Mouse (Mus musculus) testis, postnatal 14 days (tissue): Measurements from ENCODE around the gene Bphl.
"Not testable (repeated sequence)": the region's sequence is repeated elsewhere in the genome, so short reads cannot be mapped to it uniquely, and the experiment has no call there.

ENCODE experiments used
- DNase-seq: peaks from one replicate; pipeline ENCODE4 v3.0.0; 2021; ENCODE audit warnings: low spot score

Gene Bphl

DNA sequence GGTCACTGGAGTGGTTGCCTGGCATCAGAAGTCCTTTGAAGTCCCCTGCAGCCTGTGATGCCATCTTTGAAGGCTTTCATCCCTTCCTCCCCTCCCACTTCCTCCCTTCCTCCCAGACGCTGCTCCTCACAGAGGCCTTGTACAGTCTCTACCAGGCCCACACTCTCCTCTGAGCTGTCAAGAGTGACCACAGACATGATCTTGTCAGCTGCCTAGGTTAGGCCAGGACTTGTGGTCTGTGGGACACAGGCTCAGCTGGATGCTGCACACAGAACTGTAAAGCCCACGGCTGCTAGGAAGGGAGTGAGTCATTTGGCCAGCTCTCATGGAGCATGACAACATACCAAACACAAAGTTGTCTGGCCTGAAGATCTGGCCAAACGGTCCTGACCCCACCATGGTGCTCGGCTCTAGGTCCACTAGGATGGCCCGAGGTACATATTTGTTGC lies 50.8 kb downstream of the Bphl start:
- not testable (repeated sequence) for DNase-seq

DNA sequence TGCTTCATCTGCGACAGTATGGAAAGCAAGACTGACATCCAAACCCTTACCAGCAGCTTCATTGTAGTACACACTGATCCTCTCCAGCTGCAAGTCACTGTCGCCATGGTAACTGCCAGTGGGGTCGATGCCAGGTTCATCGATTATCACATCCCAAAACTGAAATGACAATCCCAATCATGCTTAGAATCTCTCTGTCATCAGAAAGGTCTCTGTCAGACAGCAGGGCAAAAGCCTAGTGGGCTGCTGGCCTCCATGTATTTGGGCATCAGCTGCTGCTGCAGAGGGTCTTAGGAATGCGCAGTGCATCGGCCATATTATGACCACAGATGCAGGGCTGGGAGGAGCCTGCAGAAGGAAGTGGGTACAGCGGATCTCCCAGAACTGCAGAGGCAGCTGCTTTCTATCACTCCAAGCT lies 51.5 kb downstream of the Bphl start:
- DNase-seq = no peak

DNA sequence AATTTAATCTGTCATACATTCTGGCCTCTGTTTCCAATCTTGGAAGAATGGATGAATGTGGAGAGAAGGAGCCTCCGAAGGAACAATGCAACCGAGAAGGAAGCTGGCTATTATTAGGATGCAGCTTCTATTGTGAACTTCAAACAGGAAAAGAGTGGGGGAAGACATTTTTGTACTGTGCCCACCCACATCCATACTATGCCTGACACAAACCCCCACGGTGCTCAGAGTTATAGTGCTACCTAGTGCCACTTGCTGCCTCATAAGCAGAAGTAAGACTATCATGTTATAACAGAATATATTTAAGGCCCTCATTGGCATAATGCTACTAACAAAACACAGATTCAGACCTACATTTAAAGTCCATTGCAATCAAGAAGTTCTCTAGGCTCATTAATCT lies 52.0 kb downstream of the Bphl start:
- no peak for DNase-seq

DNA sequence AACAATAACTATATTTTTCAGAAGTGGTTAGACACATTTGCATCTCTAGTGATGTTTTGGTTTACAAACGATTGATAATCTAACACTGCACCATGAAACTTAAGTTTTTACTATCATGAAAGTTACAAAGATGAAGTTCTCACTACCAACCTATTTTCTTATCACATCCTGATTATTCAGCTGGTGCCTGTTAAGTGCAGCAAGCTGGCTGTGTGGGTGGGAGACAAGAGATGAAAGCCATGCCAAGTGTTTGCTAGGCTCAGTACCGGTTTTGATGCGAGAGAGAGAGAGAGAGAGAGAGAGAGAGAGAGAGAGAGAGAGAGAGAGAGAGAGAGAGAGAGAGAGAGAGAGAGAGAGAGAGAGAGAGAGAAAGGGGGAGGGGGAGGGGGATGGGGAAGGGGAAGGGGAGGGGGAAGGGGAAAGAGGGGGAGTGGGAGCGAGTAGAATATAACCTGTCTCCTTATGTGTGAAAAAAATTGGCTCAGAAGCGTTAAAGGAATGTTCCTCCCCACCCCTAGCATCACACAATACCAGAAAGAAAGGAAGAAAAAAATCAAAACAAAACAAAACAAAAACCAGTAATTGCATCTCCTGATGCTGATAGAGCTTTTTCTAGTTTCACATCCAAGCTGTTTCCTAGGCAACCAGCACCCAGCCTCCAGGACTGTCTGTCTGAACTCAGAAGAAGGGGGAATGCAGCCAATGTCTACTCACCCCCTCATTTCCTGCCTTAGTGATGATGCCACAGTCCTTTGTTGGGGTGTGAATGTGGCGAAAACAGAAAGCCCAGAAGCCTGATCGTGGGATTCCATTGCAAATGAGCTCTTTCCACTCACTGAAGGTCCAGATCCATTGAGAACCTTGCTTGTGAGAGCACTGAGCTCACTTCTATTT lies 58.4 kb downstream of the Bphl start:
- DNase-seq = no peak

DNA sequence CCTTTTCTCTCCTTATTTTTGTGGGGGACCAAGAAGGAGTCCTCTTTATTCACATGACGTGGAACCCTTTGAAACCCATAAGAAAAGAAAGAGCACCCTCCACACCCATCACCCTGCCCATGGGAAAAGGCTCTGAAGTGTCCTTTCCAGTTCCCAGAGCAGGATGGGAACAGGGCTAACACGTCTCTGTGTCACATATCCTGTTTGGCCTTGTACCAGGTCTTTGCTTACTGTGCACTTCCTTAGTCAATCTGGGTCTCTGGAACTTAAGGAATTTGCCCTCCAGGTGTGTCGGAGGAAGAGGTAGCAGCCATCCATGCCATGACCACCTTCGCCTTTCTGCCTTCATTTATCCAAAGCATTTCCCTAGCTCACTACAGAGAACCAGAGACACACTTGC lies 59.1 kb downstream of the Bphl start:
- no peak for DNase-seq

DNA sequence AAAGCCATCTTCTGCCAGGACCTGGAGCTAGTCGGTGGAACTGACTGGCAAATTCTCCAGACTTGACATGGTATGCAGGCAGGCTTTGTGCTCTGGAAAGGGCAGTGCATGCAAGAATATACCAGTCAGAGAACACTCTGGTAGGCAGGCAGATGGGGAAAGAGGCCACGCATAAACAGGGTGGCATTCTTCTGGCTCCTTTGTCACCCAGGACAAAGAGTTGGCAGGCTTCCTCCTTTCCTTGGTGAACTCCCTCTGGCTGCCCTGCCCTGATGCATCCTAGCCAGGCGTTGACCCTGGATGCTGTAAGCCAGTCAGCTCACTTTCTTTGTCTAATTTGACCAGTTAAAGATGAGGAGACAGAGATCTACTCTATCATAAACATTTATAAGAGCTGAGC lies 59.7 kb downstream of the Bphl start:
- no peak for DNase-seq

DNA sequence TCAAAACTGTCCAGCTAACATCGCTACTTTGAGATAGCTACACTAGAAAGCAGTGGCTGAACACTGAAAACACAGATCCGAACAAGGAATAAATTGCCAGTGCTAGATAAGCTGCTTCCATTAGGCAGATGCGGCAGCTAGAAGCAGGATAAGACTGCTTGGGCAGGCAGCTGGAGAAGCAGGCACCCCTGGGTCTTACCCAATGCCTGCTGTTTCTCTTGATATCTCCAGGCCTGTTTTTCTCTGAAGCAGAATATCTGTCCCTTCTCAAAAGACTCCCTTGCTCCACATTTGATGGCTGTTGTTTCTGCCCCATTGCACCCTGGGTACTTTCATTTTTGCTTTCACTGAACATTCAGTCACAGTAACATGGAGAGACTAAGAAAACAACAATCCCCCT lies 63.3 kb downstream of the Bphl start:
- no peak for DNase-seq

DNA sequence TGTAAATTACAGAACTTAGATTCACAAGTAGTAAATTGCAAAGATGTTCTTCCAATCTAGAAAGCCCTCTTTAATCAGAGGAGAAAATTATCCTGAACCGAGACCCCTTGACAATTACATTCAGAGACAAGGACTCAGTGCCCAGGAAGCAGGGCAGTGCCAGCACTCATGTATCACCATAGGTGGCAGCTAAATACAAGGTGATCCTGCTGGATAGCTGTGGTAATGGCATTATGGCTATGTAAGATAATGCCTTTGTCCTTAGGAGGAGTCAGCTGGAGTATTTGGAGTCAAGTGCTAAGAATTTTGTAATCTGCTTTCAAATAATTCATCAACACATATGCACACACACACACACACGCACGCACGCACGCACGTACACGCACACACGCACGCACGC lies 63.9 kb downstream of the Bphl start:
- no peak for DNase-seq

DNA sequence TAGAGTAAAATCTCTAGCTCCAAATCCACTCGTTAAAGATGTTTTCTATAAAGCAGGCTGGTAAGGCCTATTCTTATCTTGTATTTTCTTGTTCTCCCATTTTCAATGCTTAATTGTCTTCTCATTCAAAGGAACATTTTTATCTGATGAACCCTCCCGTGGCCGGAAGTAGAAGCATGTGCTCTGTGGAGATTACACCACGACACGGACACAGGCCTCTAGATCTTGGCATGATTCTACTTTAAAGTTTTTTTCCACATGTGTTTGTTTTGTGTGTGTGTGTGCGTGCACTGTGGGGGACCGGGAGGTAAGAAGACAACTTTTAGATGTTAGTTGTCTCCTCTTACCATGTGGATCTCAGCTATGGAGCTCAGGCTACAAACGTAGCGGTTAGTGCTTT lies 64.5 kb downstream of the Bphl start:
- DNase-seq = no peak

DNA sequence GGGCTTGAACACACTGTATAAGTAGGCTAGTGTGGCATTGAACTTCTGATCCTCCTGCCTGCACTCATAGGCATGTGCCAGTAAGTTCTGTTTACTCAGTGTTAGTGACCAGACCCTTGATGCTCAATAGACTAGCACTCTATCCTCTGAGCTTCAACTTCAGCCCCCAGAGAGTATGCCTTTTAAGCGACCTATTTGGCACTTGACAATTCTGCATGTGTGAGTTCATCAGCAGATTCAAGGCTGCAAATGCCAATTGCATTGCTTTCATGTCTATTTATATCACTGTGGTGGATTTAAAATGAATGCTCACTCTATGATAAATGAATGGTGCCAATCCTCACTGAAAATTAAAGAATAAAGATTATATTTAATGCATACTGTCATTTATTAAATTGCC lies 68.0 kb downstream of the Bphl start:
- DNase-seq = no peak

DNA sequence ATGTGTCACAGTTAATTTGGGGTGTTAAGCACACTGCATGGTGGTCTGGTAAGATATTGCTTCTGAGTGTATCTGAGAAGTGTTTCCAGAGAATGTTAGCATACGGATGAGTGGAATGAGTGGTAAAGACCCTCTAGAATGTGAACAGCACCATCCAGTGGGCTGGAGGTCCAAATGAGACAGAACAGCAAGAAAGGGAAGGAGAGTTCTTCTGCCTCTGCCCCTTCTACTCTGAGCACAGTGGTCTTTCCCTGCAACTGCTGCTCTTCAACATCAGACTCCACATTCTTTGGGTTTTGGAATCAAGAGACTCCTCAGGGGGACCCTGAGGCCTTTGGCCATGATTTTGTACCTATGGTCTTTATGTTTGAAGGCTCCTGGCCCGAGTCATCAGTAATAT lies 68.9 kb downstream of the Bphl start:
- DNase-seq = no peak

DNA sequence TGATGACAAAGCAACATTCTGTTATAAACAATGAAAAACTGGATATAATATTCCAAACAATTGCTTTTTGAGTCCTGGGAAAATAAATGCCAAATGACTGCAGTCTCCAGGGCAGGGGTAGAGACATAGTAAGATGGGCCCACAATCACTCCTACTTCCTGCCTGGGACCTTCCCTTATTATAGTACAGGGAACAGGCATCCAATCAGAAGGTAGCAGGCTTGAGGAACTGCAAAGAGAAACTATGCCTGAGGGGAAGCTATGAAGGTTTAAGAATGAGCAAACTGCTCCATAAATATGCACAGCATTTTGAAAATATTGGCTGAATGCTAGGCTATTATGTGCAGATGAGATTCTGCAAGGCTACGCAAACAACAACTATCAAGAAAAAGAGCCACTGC lies 69.6 kb downstream of the Bphl start:
- DNase-seq = no peak

DNA sequence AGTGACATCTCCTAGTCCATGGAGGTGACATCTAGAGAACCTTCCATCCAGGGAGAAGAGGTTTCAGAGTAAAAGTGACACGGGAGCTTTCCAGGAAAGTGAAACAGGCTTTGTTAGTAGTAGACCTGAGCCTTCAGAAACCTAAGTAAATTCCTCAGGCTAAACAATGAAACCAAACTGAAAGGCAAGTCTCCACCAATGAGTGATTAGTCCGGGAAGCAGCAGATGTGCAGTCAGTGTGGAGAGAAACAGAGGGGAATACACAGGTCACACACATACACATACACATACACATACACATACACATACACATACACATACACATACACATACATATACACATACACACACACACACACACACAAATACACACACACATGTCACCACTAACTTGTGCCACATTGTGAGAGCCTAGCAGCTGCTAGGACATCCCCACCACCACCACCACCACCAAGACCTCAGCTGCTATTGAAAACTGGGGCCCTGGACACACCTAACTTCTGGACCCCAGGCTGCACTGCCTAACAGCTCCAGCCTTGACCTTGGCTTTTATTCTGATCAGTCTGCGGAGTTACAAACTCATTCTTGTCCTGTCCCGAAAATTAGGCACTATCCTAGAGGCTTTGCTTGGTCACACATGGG lies 71.8 kb downstream of the Bphl start:
- DNase-seq = no peak

DNA sequence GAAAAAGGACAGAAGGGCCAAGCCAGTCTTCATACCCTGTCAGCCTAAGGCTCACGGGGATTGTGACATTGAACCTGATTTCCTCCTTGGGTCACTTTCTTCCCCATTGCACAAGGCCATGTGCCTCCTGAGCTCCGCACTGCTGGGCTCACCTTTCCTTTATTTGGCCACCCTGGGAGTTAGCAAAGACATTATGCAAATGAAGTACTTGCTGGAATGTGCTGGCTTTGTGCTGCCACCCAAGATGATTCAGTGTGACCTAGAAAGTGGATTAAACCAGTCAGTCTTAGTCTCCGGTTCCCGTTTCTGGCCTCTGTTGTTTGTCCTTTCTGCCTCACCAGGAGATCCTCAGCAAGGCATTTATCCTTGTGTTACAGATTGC lies 72.3 kb downstream of the Bphl start:
- no peak for DNase-seq

DNA sequence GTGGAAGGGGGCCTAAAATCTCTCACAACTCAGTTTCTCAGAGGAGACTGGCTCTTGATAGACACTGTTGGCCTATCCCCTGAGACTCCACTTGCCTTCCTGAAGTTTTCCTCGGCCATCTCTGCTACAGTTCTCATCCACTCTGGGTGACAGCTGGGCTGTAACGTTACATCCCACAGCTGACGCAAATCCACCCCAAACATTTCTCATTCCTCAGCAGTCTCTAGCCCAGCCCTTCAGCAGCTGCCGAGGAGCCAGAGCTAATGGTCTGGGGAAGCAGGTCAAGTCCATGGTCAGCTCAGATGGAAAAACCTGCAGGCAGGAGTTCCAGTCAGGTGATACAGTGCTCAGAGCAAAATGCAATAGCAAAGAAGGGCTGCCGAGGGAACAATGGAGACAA lies 73.6 kb downstream of the Bphl start:
- DNase-seq = no peak

DNA sequence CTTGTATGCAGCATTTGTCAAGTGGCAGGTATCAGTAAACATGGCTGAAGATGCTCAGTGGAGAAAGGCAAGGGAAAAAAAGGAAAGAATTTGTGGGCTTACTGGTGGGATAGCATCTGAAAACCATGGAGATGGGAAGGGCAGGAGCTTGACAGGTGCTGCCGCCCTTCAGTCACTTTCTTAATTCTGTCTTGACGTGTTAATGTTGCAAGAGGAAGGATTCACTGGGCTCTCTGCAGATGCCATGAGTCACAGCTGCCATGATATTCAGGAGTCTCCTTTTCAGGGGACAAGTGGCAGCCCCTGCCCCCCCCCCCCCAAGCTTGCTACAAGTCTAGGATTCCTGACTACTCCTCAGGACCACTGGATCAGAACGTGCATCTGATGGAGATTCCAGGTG lies 74.5 kb downstream of the Bphl start:
- DNase-seq = no peak

DNA sequence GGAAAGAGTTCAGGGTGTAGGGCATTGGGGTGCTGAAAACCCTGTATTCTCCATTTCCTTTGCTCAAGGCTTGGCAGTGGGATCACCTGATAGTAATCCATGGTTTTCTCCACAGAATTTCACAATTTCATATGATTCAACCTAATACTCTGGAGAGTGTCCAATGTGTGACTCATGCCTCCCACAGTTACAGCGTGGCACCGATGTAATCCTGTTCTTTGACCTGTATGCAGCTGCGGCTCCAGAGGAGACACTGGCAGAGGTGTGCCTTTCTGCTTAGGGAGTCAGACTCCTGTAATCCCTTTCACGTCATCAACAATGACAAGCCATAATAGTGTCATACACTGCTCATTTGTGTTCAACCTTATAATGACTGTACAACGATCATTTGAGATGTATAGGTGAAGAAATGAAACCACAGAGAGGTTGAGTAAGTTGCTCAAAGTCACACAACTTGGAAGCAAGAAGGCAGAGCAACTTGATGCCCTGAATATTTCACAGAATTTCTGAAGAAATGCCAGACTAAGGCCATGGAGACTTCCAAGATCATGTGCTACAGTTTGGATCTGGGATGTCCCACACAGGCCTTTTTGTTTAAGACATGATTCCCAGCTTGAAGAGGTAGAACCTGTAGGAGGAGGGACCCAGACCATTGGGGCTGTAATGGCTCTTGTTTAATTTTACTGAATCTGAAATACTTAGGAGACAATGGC lies 75.1 kb downstream of the Bphl start:
- DNase-seq = no peak

DNA sequence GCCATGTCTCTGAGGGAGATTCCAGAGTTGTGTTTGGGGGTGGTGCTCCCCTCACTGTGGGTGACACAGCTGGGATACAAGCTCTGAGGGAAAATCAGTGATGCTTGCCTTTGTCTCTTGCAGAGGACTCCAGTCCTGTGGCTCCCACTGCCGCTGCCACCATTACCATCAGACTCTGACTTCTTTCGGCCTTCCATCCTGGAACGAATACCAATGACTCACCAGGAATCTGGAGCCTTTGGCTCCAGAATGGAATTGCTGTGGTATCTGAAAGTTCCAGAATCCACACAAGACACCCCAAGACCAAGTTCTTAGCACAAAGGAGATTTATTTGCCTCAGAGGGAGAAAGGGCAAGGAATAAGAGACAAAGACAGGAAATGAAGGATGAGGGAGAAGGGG lies 75.7 kb downstream of the Bphl start:
- no peak for DNase-seq

DNA sequence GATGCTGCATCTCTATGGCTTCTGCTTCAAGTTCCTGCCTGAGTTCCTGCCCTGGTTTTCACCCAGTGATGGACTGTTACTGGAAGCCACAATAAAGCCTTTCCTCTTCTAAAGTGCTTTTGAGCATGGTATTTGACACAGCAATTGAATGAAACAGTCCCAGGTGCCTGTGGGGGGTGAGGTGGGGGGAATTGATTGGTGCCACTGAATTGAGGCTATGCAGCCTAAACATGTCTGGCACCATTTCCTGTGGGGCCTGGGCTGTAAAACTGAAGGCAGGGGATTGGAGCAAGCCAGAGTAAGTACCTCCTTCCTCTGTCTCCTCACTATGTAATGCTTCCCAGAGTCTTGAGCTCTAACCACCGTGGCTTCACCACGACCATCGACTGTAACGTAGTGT lies 77.3 kb downstream of the Bphl start:
- DNase-seq = no peak

DNA sequence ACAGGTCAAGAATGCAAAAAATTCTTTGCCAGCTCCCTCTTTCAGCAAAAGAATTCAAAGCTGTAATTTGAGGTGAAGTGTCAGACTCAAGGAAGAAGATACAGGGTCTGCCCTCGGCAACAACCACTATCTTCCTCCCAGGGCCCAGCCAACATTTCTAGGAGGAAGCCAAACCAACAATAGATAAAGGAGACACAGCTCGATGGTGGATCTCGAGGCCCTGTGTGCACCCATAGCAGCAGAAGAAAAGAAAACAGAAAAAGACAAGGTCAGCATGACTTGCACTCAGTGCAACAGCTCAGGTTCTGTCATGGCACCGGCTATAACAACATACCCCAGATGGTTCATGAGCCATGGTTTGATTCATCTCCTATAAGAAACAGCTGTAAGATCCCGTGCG lies 79.1 kb downstream of the Bphl start:
- DNase-seq = no peak

DNA sequence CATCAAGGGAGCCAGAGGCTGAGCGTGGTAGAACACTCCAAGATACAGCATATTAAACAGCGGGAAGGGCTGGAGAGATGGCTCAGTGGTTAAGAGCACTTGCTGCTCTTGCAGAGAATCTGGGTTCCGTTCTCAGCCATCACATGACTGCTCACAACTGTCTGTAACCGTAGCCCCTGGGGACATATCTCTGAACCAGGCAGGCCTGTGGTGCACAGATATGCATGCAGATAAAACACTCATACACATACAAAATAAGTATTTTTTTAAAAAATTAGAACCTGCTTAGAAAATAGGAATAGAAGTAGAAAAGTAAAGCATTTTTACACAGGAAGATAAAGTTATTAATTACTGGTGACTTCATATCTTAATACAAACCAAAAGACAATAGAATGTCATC lies 81.4 kb downstream of the Bphl start:
- DNase-seq = no peak

DNA sequence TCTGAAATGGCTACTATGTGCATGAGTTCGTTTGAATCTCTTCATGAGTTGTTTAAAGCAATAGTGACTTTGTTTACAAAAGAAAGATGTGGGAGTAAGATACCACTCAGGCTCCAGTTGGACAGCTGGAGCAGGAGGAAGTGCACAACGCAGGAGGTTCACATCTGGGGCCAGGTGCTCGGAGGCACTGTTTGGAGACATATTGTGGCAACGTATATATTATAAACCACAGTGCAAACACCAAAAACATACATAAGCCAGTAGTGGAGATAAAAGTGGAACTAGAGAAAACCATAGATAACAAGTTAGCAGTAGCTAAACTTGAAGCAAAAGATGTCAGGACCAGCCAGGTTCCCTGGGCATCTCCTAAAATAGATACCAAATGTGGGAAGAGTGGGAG lies 82.0 kb downstream of the Bphl start:
- no peak for DNase-seq

DNA sequence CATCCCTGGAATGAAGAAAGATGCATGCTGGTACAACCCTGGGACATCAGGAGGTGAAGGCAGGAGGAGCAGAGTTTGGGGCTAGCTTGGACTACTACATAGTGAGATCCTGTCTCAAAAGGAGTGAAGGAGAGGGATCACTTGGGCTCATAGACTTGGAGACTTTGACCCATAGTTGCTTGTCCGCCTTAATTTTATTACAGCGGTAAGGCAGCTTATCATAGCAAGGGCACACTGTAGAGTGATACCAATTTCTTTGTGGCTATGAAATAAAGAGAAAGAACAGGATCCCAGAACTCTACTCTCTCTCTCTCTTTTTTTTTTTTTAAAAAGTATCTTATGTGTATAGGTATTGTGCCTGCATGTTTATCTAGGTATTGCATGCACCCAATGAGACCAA lies 83.1 kb downstream of the Bphl start:
- no peak for DNase-seq
